Mouse (Mus musculus) heart, postnatal 14 days (tissue): ENCODE results near the gene Gspt2. TPM values are rescaled to one million over a fixed set of nuclear protein-coding genes. Genes with fewer than 3 reads are reported as not detected.
A peak's percentile ranks its signal among the peaks of the same experiment; 100 is the strongest.
"Not testable (repeated sequence)": the region's sequence is repeated elsewhere in the genome, so short reads cannot be mapped to it uniquely, and the experiment has no call there.

Experiments used
- DNase-seq, 2 experiments: peaks; one replicate each; pipeline ENCODE4 v3.0.0; 2021 to 2022
- intact Hi-C: fragments of 180-260 bp; cut with DNase I; formaldehyde crosslinking; loops from one replicate; pipeline ENCODE4 v1.15.1; 2025
- long read RNA-seq, 2 experiments: library from polyadenylated mRNA; stranded (forward); transcript quantifications; one replicate each; pipeline ENCODE4 v2.0.0; 2021
- total RNA-seq, 2 experiments: library from RNA; stranded (reverse); gene quantifications; 2 replicates each; pipeline ENCODE4 v1.2.3; 2021

Gene Gspt2
- total RNA-seq, result under 1 TPM; 0.48 to 0.63 TPM
- long read RNA-seq, experiment 1, result 0 reads
- long read RNA-seq, experiment 2, partial matches to known transcripts, result 0 of 1 reads
- long read RNA-seq, experiment 2, other reads (novel, unspliced or antisense), result 0 of 1 reads

GRCm38 (mm10) chrX:94635961-94636563 lies at the start of gene Gspt2:
Gene Gspt2 (plus strand): TSS chrX:94636069.
- peak; percentile 14 to 29 for DNase-seq
- intact Hi-C loops, result no loop called here

GRCm38 (mm10) chrX:94624835-94625803 lies 10.8 kb upstream of the Gspt2 start:
- intact Hi-C loops, result loop anchor here (10.0 kb wide), 1 partner anchor 190 kb away; no protein-coding TSS in a partner anchor
- DNase-seq, result peak; percentile 25 to 38

GRCm38 (mm10) chrX:94636911-94637310 lies 1.0 kb downstream of the Gspt2 start:
- DNase-seq, result no peak
- intact Hi-C loops, result no loop called here

GRCm38 (mm10) chrX:94648541-94648940 lies 12.7 kb downstream of the Gspt2 start:
- intact Hi-C loops, result no loop called here
- DNase-seq, result no peak

GRCm38 (mm10) chrX:94657734-94658133 lies 21.9 kb downstream of the Gspt2 start:
- intact Hi-C loops, result no loop called here
- no peak for DNase-seq

- DNase-seq, result no peak
- intact Hi-C loops, result loop anchor here (10.0 kb wide), 1 partner anchor 344 kb away; no protein-coding TSS in a partner anchor
These were observed 34.9 kb downstream of the Gspt2 start for GRCm38 (mm10) chrX:94670814-94671213.

GRCm38 (mm10) chrX:94674977-94675376 lies 39.1 kb downstream of the Gspt2 start:
- peak; percentile 15 to 24 for DNase-seq
- intact Hi-C loops, result loop anchor here (10.0 kb wide), 1 partner anchor 340 kb away; no protein-coding TSS in a partner anchor

GRCm38 (mm10) chrX:94681581-94681980 lies 45.7 kb downstream of the Gspt2 start:
- intact Hi-C loops, result not testable (repeated sequence)

GRCm38 (mm10) chrX:94689593-94689992 lies 53.7 kb downstream of the Gspt2 start:
- DNase-seq, result peak in 1 of 2 experiments; percentile 10
- intact Hi-C loops, result not testable (repeated sequence)

More at GRCm38 (mm10) chrX:94681581-94681980, 45.7 kb downstream of the Gspt2 start:
- not testable (repeated sequence) for DNase-seq

Other genes starting within 250 kb of the Gspt2 start
- 100 to 1,000 TPM; 111 to 115 TPM for gene Maged1, start 93.9 kb upstream of the Gspt2 start, total RNA-seq
- gene Zxdb, start 88.5 kb downstream of the Gspt2 start, total RNA-seq, result 1 to 10 TPM; 4.5 to 4.9 TPM